Mouse (Mus musculus) embryo, embryonic 10.5 days (tissue): ENCODE measurements at regions not wholly inside any gene's neighbourhood (a gene's known extent, or its start where the extent isn't known, plus 50 kb on each side); places are given as distances from the start of the nearest gene placed in this dataset.

ENCODE experiments used
- DNase-seq: peaks from one replicate; pipeline ENCODE4 v3.0.0-alpha.2; 2015; ENCODE audit warnings: low spot score

- no peak for DNase-seq
These were observed 81.7 kb upstream of the Marcks start for GRCm38 (mm10) chr10:37220434-37220833.

GRCm38 (mm10) chr10:37219936-37220335 is 81.2 kb upstream of the Marcks start:
- no peak for DNase-seq

GRCm38 (mm10) chr10:37219381-37219780 is 80.7 kb upstream of the Marcks start:
- no peak for DNase-seq

- DNase-seq = no peak
These were observed 75.9 kb upstream of the Marcks start for GRCm38 (mm10) chr10:37214656-37215055.

- DNase-seq = no peak
These were observed 73.8 kb upstream of the Marcks start for GRCm38 (mm10) chr10:37212350-37213035.

- no peak for DNase-seq
These were observed 72.6 kb upstream of the Marcks start for GRCm38 (mm10) chr10:37211305-37211704.

GRCm38 (mm10) chr10:37210223-37210622 is 71.5 kb upstream of the Marcks start:
- DNase-seq = no peak

- no peak for DNase-seq
These were observed 68.3 kb upstream of the Marcks start for GRCm38 (mm10) chr10:37206986-37207385.

GRCm38 (mm10) chr10:37206546-37206945 is 67.8 kb upstream of the Marcks start:
- DNase-seq = no peak

GRCm38 (mm10) chr10:37203709-37204108 is 65.0 kb upstream of the Marcks start:
- DNase-seq = no peak

- no peak for DNase-seq
These were observed 56.2 kb upstream of the Marcks start for GRCm38 (mm10) chr10:37194798-37195453.

- DNase-seq = no peak
These were observed 55.5 kb upstream of the Marcks start for GRCm38 (mm10) chr10:37194131-37194797.

- DNase-seq = no peak
These were observed 53.9 kb upstream of the Marcks start for GRCm38 (mm10) chr10:37192661-37193060.

GRCm38 (mm10) chr10:37190092-37190491 is 51.4 kb upstream of the Marcks start:
- no peak for DNase-seq
